In the genomic region with DNA sequence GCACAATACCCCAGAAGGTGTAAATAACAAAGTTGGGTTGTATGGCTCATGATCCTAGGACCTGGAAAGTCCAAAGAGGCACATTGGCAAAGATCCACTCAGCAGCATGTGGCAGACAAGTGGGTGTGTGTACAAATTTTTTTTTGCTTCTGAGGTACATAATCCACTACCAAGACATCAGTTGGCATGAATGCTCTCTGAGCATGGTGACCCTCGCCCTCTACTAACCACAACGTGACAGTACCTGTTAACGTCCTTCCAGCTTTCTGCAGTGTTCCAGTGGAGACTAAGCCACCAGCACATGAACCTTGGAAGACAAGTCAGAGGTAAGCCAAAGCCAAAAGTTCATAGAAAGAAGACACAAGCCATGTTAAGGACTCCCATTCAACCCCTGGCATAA, we compare ENCODE assay signal across 13 mouse cellular contexts.
"Had no signal": no experiment of that assay in that cellular context is flagged by ENCODE, and none has a peak within 500 bp of the region (broad histone marks: within the 10 kb centered on the region; RNA-seq: fewer than 3 reads in every experiment).

No protein-coding gene starts in this region.

- H3K9me3 ChIP-seq: liver, embryonic 13.5 days had no signal

- DNase-seq: layer of hippocampus, postnatal 36 days; liver, embryonic 13.5 days; lung, adult 2 months; lung, postnatal 14 days; lung, postnatal 4 days; midbrain, embryonic 14.5 days; thymus, adult 2 months; thymus, postnatal 14 days; thymus, postnatal 4 days had no signal

- H3K4me2 ChIP-seq: liver, embryonic 13.5 days; midbrain, embryonic 11.5 days had no signal

- ATAC-seq: intestine, postnatal 0 days had no signal

- H3K9ac ChIP-seq: liver, embryonic 13.5 days had no signal

- H3K27me3 ChIP-seq: liver, embryonic 13.5 days had no signal

- H3K4me1 ChIP-seq: liver, embryonic 13.5 days had no signal

- H3K36me3 ChIP-seq: liver, embryonic 13.5 days had no signal

- H3K4me3 ChIP-seq: left cerebral cortex, adult 2 months; liver, embryonic 13.5 days had no signal

- H3K27ac ChIP-seq: left cerebral cortex, adult 2 months; liver, embryonic 13.5 days; stomach, postnatal 0 days had no signal
